Mouse (Mus musculus) brain, embryonic 14.5 days (tissue): Measurements from ENCODE around the gene Xrcc4.

Experiments
- CTCF ChIP-seq: fragments of 200-500 bp; IDR thresholded peaks from 2 replicates; pipeline ENCODE4 v1.5.1; 2012; ENCODE audit warnings: inconsistent platforms, mild to moderate bottlenecking, moderate library complexity, borderline replicate concordance; ENCODE audit not compliant: insufficient read depth, insufficient read length; ENCODE audit errors: extremely low read depth
- POLR2A ChIP-seq: fragments of 200-500 bp; IDR thresholded peaks from 2 replicates; pipeline ENCODE4 v1.6.1; 2012; ENCODE audit warnings: mild to moderate bottlenecking, inconsistent platforms, borderline replicate concordance; ENCODE audit not compliant: poor library complexity, insufficient read depth, insufficient read length, severe bottlenecking; ENCODE audit errors: extremely low read depth

DNA sequence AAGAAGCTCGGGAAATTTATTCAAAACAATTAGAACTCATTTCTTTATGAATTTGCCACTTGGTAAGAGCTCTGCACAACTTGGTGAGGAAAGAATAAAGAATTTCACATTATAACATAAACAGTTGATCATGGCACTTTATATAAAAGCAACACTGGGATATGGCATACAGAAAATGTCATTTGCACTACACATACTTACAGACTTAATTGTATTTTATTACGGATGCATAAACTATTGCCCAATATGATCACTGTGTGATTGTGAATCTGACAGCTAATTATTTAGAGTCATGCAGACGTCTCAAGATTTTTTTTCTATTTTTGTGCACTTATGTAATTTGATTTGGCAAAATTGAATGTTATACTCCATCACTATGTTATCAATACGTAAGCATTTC is 56.4 kb downstream of the Xrcc4 start:
- TF ChIP-seq CTCF (no peak), POLR2A (no peak)
